Mouse (Mus musculus): ENCODE data around the gene Hnrnpab.

DNA sequence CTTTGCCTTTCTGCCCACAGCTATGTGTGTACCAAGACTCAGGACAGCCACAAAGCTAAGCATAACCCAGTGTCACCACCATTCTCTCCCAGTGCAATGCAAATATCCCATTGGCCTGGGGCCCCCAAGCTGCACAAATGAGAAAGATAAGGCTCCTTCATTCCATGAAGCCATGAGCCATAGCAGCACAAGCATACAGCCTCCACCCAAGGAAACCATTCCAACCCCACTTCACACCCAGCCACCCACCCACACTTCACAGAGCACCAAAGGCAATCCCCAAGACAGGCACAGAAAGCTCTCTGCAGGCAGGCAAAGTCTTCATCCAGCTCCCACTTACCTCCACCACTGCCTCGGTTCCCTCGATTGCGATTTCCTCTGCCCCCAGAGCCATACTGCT, 4.4 kb downstream of the Hnrnpab start:
- TF ChIP-seq CTCF (IDR thresholded peaks at IDR 0.05; ENCODE audit: control insufficient read depth, insufficient read depth, insufficient read length), result no peak
- no peak for TF ChIP-seq MYOD1 (IDR thresholded peaks at IDR 0.05; ENCODE audit: control insufficient read depth, insufficient read length, low read depth)
- no peak for TF ChIP-seq USF1 (IDR thresholded peaks at IDR 0.05; ENCODE audit: low read depth)
- TF ChIP-seq MAX (IDR thresholded peaks at IDR 0.05), result no peak

Measured in C2C12 (cell line).